Mouse (Mus musculus) layer of hippocampus, adult 2 months (tissue): ENCODE results near the gene Cd109. TPM values are rescaled to one million over a fixed set of nuclear protein-coding genes. Genes with fewer than 3 reads are reported as not detected.

Experiments
- DNase-seq, 2 experiments: peaks; one replicate each; pipeline ENCODE4 v3.0.0; 2022; ENCODE audit warnings: low spot score in 2 of 2
- H3K27ac ChIP-seq: fragments of 200-600 bp; 2 replicates; pipeline ENCODE4 v1.8.1; 2022
- H3K4me3 ChIP-seq: fragments of 200-600 bp; 2 replicates; pipeline ENCODE4 v1.8.1; 2022; ENCODE audit warnings: mild to moderate bottlenecking
- CTCF ChIP-seq: fragments of 200-600 bp; conservative IDR thresholded peaks from 2 replicates; pipeline ENCODE4 v1.8.1; 2022; ENCODE audit warnings: antibody characterized with exemption, mild to moderate bottlenecking, moderate library complexity
- long read RNA-seq, 2 experiments: library from polyadenylated mRNA; stranded (forward); transcript quantifications; one replicate each; pipeline ENCODE4 v2.0.0; 2021; ENCODE audit warnings: borderline mapping rate in 2 of 2
- total RNA-seq, 2 experiments: library from RNA; stranded (reverse); gene quantifications; 2 replicates each; pipeline ENCODE4 v1.2.3; 2021

Gene Cd109
- 1 to 10 TPM; 3.1 to 3.5 TPM for total RNA-seq
- long read RNA-seq, experiment 1, full-length matches to known transcripts: 1 of 1 reads
- long read RNA-seq, experiment 1, partial matches to known transcripts: 0 of 1 reads
- long read RNA-seq, experiment 1, other reads (novel, unspliced or antisense): 0 of 1 reads
- long read RNA-seq, experiment 2, partial matches to known transcripts: 0 of 2 reads
- long read RNA-seq, experiment 2, other reads (novel, unspliced or antisense): 2 of 2 reads

GRCm38 (mm10) chr9:78615401-78616021 is at the start of gene Cd109:
Gene Cd109 (plus strand): TSS chr9:78615546.
- peak within 1 kb of the TSS; percentile 64 for H3K4me3 ChIP-seq
- DNase-seq: no peak
- no peak for TF ChIP-seq CTCF
- H3K27ac ChIP-seq: no peak within 1 kb of the TSS

DNA sequence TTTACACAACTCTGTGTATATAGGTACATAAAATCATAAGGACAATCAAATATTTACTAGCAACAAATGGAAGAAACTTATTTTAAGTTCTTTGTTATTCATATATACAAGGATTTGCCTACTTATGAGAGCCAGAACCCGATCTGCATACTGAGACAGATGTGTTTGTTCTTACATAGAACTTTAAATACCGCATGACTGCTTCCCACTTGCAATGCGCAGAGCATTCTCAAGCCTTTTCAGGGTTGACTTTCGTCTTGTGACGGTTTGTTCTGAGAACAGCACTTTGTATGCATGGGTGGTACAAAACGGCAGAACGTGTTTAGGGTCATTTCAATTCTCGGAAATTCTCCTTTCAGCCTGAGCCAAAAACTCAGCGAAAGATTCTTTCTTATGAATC is 45.4 kb upstream of the Cd109 start:
- DNase-seq: no peak
- TF ChIP-seq CTCF: no peak
- H3K27ac ChIP-seq: no peak overlapping the region
- H3K4me3 ChIP-seq: no peak overlapping the region

DNA sequence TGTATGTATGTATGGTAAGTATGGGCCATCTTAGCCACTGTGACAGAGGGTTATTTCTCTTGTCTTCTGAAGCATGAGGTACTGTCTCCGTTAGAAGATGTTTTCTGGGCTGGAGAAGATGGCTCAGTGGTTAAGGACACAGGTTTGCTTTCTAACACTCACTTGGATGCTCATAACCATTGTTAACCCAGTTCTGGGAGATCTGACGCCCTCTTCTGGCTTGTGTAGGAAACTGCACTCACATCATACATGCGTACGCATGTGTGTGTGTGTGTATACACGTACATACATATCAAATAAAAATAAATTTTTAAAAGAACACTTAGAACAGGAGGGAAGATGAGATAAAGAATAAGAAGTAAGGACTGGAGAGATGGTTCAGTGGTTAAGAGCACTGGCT is 38.9 kb upstream of the Cd109 start:
- Histone ChIP-seq H3K4me3 (no peak overlapping the region), H3K27ac (no peak overlapping the region)
- DNase-seq: no peak
- no peak for TF ChIP-seq CTCF

- H3K27ac ChIP-seq: no peak overlapping the region
- H3K4me3 ChIP-seq: no peak overlapping the region
- no peak for DNase-seq
- no peak for TF ChIP-seq CTCF
These were observed 36.5 kb upstream of the Cd109 start for GRCm38 (mm10) chr9:78578824-78579223.

DNA sequence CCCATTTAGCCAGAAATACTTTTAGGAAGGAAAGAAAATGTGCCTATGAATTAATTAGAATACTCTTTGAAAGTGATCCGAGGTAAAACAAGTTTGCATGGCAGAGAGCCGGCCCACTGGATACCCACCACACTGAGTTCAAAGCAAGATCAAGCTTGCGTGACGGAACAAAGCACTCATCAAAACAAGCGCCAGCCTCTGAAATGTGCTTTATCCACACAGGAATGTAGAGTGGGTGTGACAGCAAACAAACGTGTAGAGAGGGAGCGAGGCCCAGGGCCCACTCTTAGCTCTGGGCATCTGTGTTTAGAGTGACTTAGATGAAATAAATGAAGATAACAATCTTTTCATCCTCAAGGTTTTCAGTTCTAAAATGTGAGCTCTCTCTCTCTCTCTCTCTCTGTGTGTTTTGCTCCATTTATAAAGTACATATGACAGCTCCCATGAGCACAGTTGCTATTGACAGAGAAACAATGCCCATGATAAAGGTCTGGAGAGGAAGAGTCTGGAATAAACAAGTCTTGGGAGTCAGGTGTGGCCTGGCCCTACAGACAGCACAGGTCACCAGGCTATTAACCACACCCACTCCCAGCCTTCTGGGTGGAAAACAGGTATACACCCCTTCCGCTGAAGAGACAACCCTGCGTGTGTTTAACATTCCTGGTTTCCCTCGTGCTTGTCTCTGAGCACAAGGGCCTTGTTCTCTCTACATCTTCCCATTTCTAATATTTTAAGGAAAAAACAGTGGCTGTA is 35.5 kb upstream of the Cd109 start:
- DNase-seq: no peak
- no peak for TF ChIP-seq CTCF
- no peak overlapping the region for H3K4me3 ChIP-seq
- H3K27ac ChIP-seq: no peak overlapping the region

- peak overlapping the region; percentile 83 for H3K4me3 ChIP-seq
- H3K27ac ChIP-seq: peak overlapping the region; percentile 88
- TF ChIP-seq CTCF: peak; percentile 22; the same call in 1 of the 2 replicates
- DNase-seq: no peak
These were observed 28.0 kb upstream of the Cd109 start for GRCm38 (mm10) chr9:78587218-78587883.

- peak; percentile 23 for TF ChIP-seq CTCF
- peak; percentile 92 to 93 for DNase-seq
- H3K4me3 ChIP-seq: peak within 1 kb of the TSS; percentile 83
- H3K27ac ChIP-seq: peak within 1 kb of the TSS; percentile 88
These were observed 27.4 kb upstream of the Cd109 start, which contains the start of gene Slc17a5 for GRCm38 (mm10) chr9:78587914-78588313. Gene Slc17a5 (minus strand): TSS chr9:78588041.

DNA sequence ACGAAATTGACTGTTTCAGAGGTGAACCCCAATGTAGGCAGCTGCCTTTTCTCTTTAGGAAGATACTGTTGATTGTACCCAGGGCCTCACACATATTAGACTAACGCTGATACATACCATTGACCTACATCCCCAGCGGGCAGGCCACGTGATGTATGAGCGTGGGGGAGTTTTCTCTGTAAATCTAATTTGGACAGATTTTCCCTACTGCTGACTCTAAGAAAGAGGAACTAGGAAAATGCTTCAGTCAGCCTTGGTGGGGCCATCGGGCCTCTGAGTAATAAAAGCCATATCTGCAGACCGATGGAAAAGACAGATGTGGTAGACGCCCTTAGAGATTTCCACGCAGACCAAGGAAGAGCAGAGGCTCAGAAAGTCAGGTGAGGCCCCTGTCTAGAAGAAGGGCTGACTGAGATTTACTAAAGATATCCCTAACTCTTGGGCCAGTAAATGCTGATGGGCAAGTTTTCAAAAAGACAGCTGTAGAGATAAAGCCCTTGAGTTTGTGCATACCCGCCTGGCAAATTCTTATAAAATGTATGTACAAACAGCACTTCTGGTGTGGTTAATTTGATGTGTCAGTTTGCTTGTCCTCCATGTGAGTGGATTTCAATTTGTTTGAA is 26.8 kb upstream of the Cd109 start:
- DNase-seq: no peak
- peak overlapping the region; percentile 88; the same call in 1 of the 2 replicates for H3K27ac ChIP-seq
- H3K4me3 ChIP-seq: peak overlapping the region; percentile 83
- no peak for TF ChIP-seq CTCF

DNA sequence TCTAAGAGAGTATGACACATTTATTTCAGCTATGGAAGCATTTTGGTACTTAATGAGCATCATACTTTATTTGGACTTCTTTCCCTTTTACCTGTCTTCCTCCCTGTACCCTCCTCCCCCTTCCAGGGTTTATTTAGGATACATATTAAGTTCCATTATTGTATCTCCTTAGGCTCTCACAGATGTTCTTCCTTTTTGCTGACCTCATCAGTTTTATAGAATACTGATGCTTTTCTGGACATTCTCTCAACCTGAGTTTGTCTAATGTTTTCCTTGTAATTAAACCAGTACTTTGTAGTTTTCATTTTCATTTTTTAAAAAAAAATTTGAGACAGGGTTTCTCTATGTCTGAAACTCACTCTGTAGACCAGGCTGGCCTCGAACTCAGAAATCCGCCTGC is 24.9 kb upstream of the Cd109 start:
- Histone ChIP-seq H3K4me3 (no peak overlapping the region), H3K27ac (no peak overlapping the region)
- DNase-seq: no peak
- no peak for TF ChIP-seq CTCF

GRCm38 (mm10) chr9:78595257-78595656 is 20.1 kb upstream of the Cd109 start:
- no peak for DNase-seq
- Histone ChIP-seq H3K4me3 (no peak overlapping the region), H3K27ac (no peak overlapping the region)
- TF ChIP-seq CTCF: no peak

GRCm38 (mm10) chr9:78595769-78596555 is 19.4 kb upstream of the Cd109 start:
- H3K27ac ChIP-seq: no peak overlapping the region
- H3K4me3 ChIP-seq: no peak overlapping the region
- DNase-seq: no peak
- TF ChIP-seq CTCF: no peak

- H3K4me3 ChIP-seq: no peak overlapping the region
- no peak overlapping the region for H3K27ac ChIP-seq
- TF ChIP-seq CTCF: peak; percentile 94
- DNase-seq: peak; percentile 37 to 44
These were observed 18.5 kb upstream of the Cd109 start for GRCm38 (mm10) chr9:78596834-78597233.
